Mouse (Mus musculus): ENCODE results near the gene H2-Ke6. TPM values are rescaled to one million over a fixed set of nuclear protein-coding genes. Genes with fewer than 3 reads are reported as not detected.

H2-Ke6 gene
- 52.4 and 75.8 TPM in 2 replicates for polyA plus RNA-seq (2012; rRNA removed)

DNA sequence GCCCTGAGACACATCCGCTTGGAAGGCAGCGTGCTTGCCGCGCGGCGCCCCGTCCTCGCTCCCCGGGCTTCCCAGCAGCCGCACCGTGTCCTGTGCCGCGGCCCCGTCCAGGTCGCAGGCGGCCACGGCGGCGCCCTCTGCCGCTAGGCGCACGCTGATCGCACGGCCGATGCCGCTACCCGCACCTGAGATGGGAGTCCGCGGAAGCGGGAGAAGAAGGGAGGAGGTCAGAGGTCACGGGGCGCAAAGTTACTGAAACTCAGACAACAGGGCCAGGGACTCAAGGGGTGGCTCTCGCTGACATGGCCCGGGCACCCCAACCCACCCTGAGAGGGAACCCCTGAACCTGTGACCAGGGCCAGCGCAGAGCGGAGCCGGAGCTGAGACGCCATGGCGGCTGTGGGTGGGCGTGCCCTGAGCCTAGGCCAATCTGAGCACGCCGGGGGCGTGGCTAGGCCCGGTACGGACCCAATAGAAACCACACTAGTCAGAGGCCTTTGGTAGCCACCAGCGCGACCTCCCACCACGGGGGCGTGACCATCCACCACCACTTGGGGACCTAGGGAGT lies at the start of gene H2-Ke6:
H2-Ke6 (minus strand) TSS at position 405 of the 568 bp plus-strand sequence.
- WGBS = 1% methylated on average over 49 of the region's 49 CpGs
- no peak for TF ChIP-seq CTCF (IDR thresholded peaks at IDR 0.05; ENCODE audit: extremely low read depth, insufficient read length, insufficient replicate concordance, low read depth, low read length)
- peak; percentile 50; the same call in 1 of the 2 replicates for TF ChIP-seq POLR2A (IDR thresholded peaks at IDR 0.05; ENCODE audit: low read depth, low read length)
- peaks cover 26% of the 10 kb centered on the region for H3K4me1 ChIP-seq (ENCODE audit: control insufficient read depth, insufficient read depth, insufficient read length, low read length)

DNA sequence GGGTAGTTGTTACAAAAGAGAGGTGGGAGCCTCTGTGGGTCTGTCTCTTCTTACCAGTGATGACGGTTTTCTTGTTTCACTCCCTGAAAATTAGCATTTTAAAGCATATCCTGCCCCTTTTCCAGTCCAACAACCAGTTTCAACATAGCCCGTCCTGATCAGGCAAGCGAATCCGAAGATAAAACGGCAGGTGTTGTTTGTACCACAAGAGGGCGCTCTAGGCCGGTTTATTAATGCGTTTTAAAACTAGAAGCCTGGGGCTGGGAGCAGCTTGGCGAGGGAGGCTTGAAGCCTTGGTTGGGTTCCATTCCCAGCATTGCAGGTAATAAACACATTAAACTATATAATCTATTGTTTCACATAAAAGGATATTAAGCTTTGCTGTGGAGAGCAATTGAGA lies 49.7 kb upstream of the H2-Ke6 start:
- H3K4me1 ChIP-seq (ENCODE audit: control insufficient read depth, insufficient read depth, insufficient read length, low read length) = peaks cover 4% of the 10 kb centered on the region
- H3K27ac ChIP-seq (ENCODE audit: insufficient read depth, low read depth, low read length) = no peak overlapping the region
- H3K36me3 ChIP-seq (ENCODE audit: control insufficient read depth, insufficient read depth, low read length) = no peaks in the 10 kb centered on the region
- no peak overlapping the region for H3K4me3 ChIP-seq (ENCODE audit: low read depth, low read length)
- 2% methylated on average over 9 of the region's 9 CpGs for WGBS
- H3K27me3 ChIP-seq (ENCODE audit: control insufficient read depth, insufficient read depth, low read length) = peaks cover 6% of the 10 kb centered on the region
- TF ChIP-seq POLR2A (IDR thresholded peaks at IDR 0.05; ENCODE audit: low read depth, low read length) = no peak
- peak; percentile 83; the same call in 1 of the 2 replicates for TF ChIP-seq CTCF (IDR thresholded peaks at IDR 0.05; ENCODE audit: extremely low read depth, insufficient read length, insufficient replicate concordance, low read depth, low read length)

More for the DNA sequence above, at the start of gene H2-Ke6:
- Histone ChIP-seq H3K27ac (ENCODE audit: insufficient read depth, low read depth, low read length) (peak within 1 kb of the TSS; percentile 46), H3K27me3 (ENCODE audit: control insufficient read depth, insufficient read depth, low read length) (no peaks in the 10 kb centered on the region), H3K36me3 (ENCODE audit: control insufficient read depth, insufficient read depth, low read length) (peaks cover 18% of the 10 kb centered on the region), H3K4me3 (ENCODE audit: low read depth, low read length) (peak within 1 kb of the TSS; percentile 78)

DNA sequence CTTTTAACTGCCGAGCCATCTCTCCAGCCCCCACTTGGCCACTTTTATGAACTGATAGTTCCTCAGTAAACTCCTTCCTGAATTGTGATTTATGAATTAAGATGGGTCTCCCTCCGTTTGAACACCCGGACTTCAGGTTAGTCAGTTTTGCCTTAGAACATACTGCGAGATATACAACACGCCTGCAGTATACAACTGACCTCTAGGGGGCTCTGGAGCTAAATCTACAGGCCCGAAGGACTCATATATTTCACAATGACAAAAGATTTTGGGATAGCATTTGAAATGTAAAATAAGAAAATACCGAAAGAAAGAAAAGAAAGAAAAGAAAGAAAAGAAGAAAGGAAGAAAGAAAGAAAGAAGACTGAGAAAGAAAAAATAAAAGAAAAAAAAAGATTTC lies 47.4 kb upstream of the H2-Ke6 start:
- H3K27ac ChIP-seq (ENCODE audit: insufficient read depth, low read depth, low read length) = no peak overlapping the region
- no peak overlapping the region for H3K4me3 ChIP-seq (ENCODE audit: low read depth, low read length)
- WGBS = 37% methylated on average over 7 of the region's 7 CpGs
- H3K36me3 ChIP-seq (ENCODE audit: control insufficient read depth, insufficient read depth, low read length) = no peaks in the 10 kb centered on the region
- peaks cover 6% of the 10 kb centered on the region for H3K27me3 ChIP-seq (ENCODE audit: control insufficient read depth, insufficient read depth, low read length)
- peaks cover 4% of the 10 kb centered on the region for H3K4me1 ChIP-seq (ENCODE audit: control insufficient read depth, insufficient read depth, insufficient read length, low read length)
- TF ChIP-seq CTCF (IDR thresholded peaks at IDR 0.05; ENCODE audit: extremely low read depth, insufficient read length, insufficient replicate concordance, low read depth, low read length) (no peak), POLR2A (IDR thresholded peaks at IDR 0.05; ENCODE audit: low read depth, low read length) (no peak)

DNA sequence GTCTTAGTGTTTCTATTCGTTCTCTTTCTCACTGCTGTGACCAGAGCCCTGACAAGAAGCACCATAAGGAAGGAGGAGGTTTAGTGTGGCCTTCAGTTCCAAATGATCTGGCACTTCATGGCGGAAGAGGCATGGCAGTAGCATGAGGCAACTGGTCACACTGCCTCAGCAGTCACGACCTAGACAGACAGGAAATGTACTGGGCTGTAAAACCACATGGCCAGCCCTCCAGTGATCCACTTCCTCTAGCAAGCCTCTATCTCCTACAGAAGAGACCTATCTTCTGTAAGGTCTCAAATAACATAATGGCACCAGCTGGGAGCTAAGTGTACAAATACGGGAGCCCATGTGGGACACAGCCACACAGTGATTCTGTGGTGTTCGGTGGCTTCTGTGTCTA lies 44.2 kb upstream of the H2-Ke6 start:
- WGBS = 59% methylated on average over 5 of the region's 5 CpGs
- no peak overlapping the region for H3K27ac ChIP-seq (ENCODE audit: insufficient read depth, low read depth, low read length)

DNA sequence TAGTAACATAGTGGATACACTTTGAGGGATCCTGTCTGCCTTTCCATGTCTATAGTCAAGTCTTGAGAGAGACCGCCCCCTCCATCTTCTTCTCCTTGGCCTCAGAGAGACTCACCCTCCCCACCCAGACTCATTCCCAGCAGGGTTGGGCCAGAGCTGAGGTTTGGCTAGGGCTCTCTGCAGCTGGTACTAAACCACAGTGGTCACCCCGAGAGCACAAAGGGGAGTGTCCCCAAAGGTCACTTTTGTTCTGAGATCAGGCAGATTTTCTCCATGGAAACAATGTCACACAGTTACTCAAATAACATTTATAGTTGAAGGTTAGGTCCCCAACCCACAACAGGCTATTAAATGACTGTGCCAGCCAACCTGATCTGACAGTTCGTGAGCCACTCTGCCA lies 41.0 kb upstream of the H2-Ke6 start:
- 35% methylated on average over 3 of the region's 3 CpGs for WGBS
- H3K27me3 ChIP-seq (ENCODE audit: control insufficient read depth, insufficient read depth, low read length) = no peaks in the 10 kb centered on the region
- H3K4me3 ChIP-seq (ENCODE audit: low read depth, low read length) = no peak overlapping the region
- H3K4me1 ChIP-seq (ENCODE audit: control insufficient read depth, insufficient read depth, insufficient read length, low read length) = no peaks in the 10 kb centered on the region
- H3K27ac ChIP-seq (ENCODE audit: insufficient read depth, low read depth, low read length) = no peak overlapping the region
- H3K36me3 ChIP-seq (ENCODE audit: control insufficient read depth, insufficient read depth, low read length) = no peaks in the 10 kb centered on the region
- TF ChIP-seq POLR2A (IDR thresholded peaks at IDR 0.05; ENCODE audit: low read depth, low read length) (no peak), CTCF (IDR thresholded peaks at IDR 0.05; ENCODE audit: extremely low read depth, insufficient read length, insufficient replicate concordance, low read depth, low read length) (no peak)

More for the DNA sequence above, 44.2 kb upstream of the H2-Ke6 start:
- Histone ChIP-seq H3K4me1 (ENCODE audit: control insufficient read depth, insufficient read depth, insufficient read length, low read length) (no peaks in the 10 kb centered on the region), H3K4me3 (ENCODE audit: low read depth, low read length) (no peak overlapping the region), H3K27me3 (ENCODE audit: control insufficient read depth, insufficient read depth, low read length) (peaks cover 2% of the 10 kb centered on the region), H3K36me3 (ENCODE audit: control insufficient read depth, insufficient read depth, low read length) (no peaks in the 10 kb centered on the region)
- TF ChIP-seq POLR2A (IDR thresholded peaks at IDR 0.05; ENCODE audit: low read depth, low read length) = no peak
- no peak for TF ChIP-seq CTCF (IDR thresholded peaks at IDR 0.05; ENCODE audit: extremely low read depth, insufficient read length, insufficient replicate concordance, low read depth, low read length)

DNA sequence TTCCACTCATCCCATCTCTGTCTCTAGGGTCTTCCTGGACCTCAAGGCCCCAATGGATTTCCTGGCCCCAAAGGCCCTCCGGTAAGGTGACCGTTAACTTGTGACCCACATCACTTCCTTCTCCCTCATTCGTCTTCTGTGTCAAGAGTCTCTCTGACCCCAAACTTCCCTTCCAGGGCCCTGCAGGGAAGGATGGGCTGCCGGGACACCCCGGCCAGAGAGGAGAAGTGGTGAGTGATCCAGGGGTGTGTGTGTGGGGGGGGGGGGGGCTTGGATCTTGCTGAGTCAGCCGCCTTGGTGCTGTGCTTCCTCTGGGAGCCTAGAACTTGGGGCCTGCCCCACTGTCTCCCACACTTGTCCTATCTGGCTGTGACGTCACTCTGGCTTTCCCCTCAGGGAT lies 29.4 kb upstream of the H2-Ke6 start:
- TF ChIP-seq POLR2A (IDR thresholded peaks at IDR 0.05; ENCODE audit: low read depth, low read length) = no peak
- no peak for TF ChIP-seq CTCF (IDR thresholded peaks at IDR 0.05; ENCODE audit: extremely low read depth, insufficient read length, insufficient replicate concordance, low read depth, low read length)
- no peaks in the 10 kb centered on the region for H3K36me3 ChIP-seq (ENCODE audit: control insufficient read depth, insufficient read depth, low read length)
- 75% methylated on average over 7 of the region's 7 CpGs for WGBS

DNA sequence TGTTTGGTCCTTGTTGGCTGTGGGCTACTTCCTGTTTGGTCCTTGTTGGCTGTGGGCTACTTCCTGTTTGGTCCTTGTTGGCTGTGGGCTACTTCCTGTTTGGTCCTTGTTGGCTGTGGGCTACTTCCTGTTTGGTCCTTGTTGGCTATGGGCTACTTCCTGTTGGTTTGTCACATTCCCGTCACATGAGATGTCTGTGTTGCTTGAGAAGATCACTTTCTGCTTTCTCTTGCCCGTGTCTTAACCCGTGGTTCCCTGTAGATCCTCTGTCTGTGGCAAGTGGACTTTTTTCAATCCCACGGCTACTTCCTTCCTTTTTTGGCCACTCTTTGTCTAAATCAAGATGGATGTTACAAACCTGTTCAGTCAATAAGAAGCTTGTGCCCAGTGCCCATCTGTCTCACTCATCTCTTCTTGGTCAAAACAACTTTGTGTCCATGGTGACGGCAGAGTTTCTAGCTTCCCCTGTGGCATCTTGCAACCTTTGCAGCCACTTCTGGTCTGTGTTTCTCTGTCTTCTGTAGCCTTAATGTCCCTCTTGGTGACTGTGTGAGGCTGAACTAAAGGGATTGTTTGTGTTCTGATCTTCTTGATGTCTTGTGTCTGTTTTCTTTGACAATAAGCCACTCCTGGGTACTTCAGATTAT lies 19.7 kb upstream of the H2-Ke6 start:
- WGBS = 85% methylated on average over 5 of the region's 5 CpGs
- TF ChIP-seq POLR2A (IDR thresholded peaks at IDR 0.05; ENCODE audit: low read depth, low read length) = no peak
- TF ChIP-seq CTCF (IDR thresholded peaks at IDR 0.05; ENCODE audit: extremely low read depth, insufficient read length, insufficient replicate concordance, low read depth, low read length) = no peak
- H3K4me1 ChIP-seq (ENCODE audit: control insufficient read depth, insufficient read depth, insufficient read length, low read length) = no peaks in the 10 kb centered on the region
- no peaks in the 10 kb centered on the region for H3K36me3 ChIP-seq (ENCODE audit: control insufficient read depth, insufficient read depth, low read length)
- H3K4me3 ChIP-seq (ENCODE audit: low read depth, low read length) = no peak overlapping the region
- no peak overlapping the region for H3K27ac ChIP-seq (ENCODE audit: insufficient read depth, low read depth, low read length)
- H3K27me3 ChIP-seq (ENCODE audit: control insufficient read depth, insufficient read depth, low read length) = no peaks in the 10 kb centered on the region

More for the DNA sequence above, 29.4 kb upstream of the H2-Ke6 start:
- Histone ChIP-seq H3K27ac (ENCODE audit: insufficient read depth, low read depth, low read length) (no peak overlapping the region), H3K4me3 (ENCODE audit: low read depth, low read length) (no peak overlapping the region), H3K4me1 (ENCODE audit: control insufficient read depth, insufficient read depth, insufficient read length, low read length) (no peaks in the 10 kb centered on the region), H3K27me3 (ENCODE audit: control insufficient read depth, insufficient read depth, low read length) (no peaks in the 10 kb centered on the region)

Data from small intestine, adult 2 months (tissue).